Mouse (Mus musculus) heart, postnatal 0 days (tissue): Measurements from ENCODE around the gene Pradc1.

Experiments used
- CTCF ChIP-seq: IDR thresholded peaks from 2 replicates; pipeline ENCODE4 v1.5.1; 2016; ENCODE audit warnings: antibody characterized with exemption, control low read depth, low read depth
- EP300 ChIP-seq: IDR thresholded peaks from 2 replicates; pipeline ENCODE4 v1.6.1; 2016; ENCODE audit warnings: antibody characterized with exemption, low read depth

DNA sequence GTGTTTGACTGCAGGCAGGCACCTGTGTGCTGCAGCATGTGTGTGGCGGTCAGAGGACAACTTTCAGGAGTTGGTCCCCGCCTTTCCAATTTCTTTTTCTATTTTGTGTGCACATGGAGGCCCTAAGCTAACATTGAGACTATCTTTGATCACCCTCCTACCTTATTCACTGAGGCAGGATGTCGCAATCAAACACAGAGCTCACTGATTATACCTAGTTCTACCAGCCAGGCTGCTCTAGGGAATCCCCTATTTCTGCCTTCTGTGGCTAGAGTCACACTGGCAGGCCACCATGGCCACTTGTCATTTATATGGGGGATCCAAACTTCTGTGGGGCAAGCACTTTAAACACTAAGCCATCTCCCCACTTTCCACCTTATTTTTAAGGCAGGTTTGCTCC lies 37.9 kb upstream of the Pradc1 start:
- no peak for TF ChIP-seq CTCF
- TF ChIP-seq EP300: no peak
